Mouse (Mus musculus): ENCODE measurements around the gene Bag1. TPM values are rescaled to one million over a fixed set of nuclear protein-coding genes. Genes with fewer than 3 reads are reported as not detected.

Gene Bag1
- total and polyA plus RNA-seq, 2 experiments from 2014 or later: 116 to 201 TPM

GRCm38 (mm10) chr4:40906298-40906697, 41.8 kb downstream of the Bag1 start:
- Histone ChIP-seq H3K4me1 (ENCODE audit: insufficient read depth) (no peaks in the 10 kb centered on the region), H3K4me2 (ENCODE audit: low read depth) (no peak overlapping the region), H3K4me3 (ENCODE audit: low read depth, low read length) (no peak overlapping the region), H3K9ac (no peak overlapping the region), H3K9me3 (ENCODE audit: low read length) (no peaks in the 10 kb centered on the region), H3K27ac (ENCODE audit: low read depth, low read length) (no peak overlapping the region), H3K36me3 (ENCODE audit: insufficient read depth) (no peaks in the 10 kb centered on the region), H3K27me3 (ENCODE audit: insufficient read depth, low read length) (no peaks in the 10 kb centered on the region)
- WGBS: 71% methylated on average over 1 of the region's 1 CpGs
- DNase-seq (peak; percentile 41), ATAC-seq (0 out of 2 replicates have a peak, but pooled peaks have one; percentile 20)
- peak; percentile 68 for TF ChIP-seq CTCF (IDR thresholded peaks at IDR 0.05; ENCODE audit: low read depth)

GRCm38 (mm10) chr4:40900612-40901011, 47.5 kb downstream of the Bag1 start:
- ATAC-seq (no peak), DNase-seq (no peak)
- H3K4me2 ChIP-seq (ENCODE audit: low read depth): no peak overlapping the region
- 88% methylated on average over 4 of the region's 4 CpGs for WGBS
- no peak for TF ChIP-seq CTCF (IDR thresholded peaks at IDR 0.05; ENCODE audit: low read depth)
- H3K4me3 ChIP-seq (ENCODE audit: low read depth, low read length): no peak overlapping the region
- no peak overlapping the region for H3K27ac ChIP-seq (ENCODE audit: low read depth, low read length)
- no peak overlapping the region for H3K9ac ChIP-seq
- H3K27me3 ChIP-seq (ENCODE audit: insufficient read depth, low read length): no peaks in the 10 kb centered on the region
- H3K36me3 ChIP-seq (ENCODE audit: insufficient read depth): no peaks in the 10 kb centered on the region
- no peaks in the 10 kb centered on the region for H3K4me1 ChIP-seq (ENCODE audit: insufficient read depth)
- no peaks in the 10 kb centered on the region for H3K9me3 ChIP-seq (ENCODE audit: low read length)

- no peaks in the 10 kb centered on the region for H3K9me3 ChIP-seq (ENCODE audit: low read length)
- no peak for ATAC-seq
- no peak overlapping the region for H3K27ac ChIP-seq (ENCODE audit: low read depth, low read length)
- no peaks in the 10 kb centered on the region for H3K27me3 ChIP-seq (ENCODE audit: insufficient read depth, low read length)
- no peak for DNase-seq
- no peaks in the 10 kb centered on the region for H3K36me3 ChIP-seq (ENCODE audit: insufficient read depth)
- H3K4me3 ChIP-seq (ENCODE audit: low read depth, low read length): no peak overlapping the region
- TF ChIP-seq CTCF (IDR thresholded peaks at IDR 0.05; ENCODE audit: low read depth): no peak
- H3K4me1 ChIP-seq (ENCODE audit: insufficient read depth): no peaks in the 10 kb centered on the region
- H3K4me2 ChIP-seq (ENCODE audit: low read depth): no peak overlapping the region
- WGBS: 90% methylated on average over 3 of the region's 3 CpGs
- no peak overlapping the region for H3K9ac ChIP-seq
Measured at GRCm38 (mm10) chr4:40900071-40900470, 48.0 kb downstream of the Bag1 start.

GRCm38 (mm10) chr4:40899264-40899663, 48.8 kb downstream of the Bag1 start:
- H3K9me3 ChIP-seq (ENCODE audit: low read length): no peaks in the 10 kb centered on the region
- H3K36me3 ChIP-seq (ENCODE audit: insufficient read depth): no peaks in the 10 kb centered on the region
- 72% methylated on average over 2 of the region's 2 CpGs for WGBS
- H3K4me1 ChIP-seq (ENCODE audit: insufficient read depth): no peaks in the 10 kb centered on the region
- H3K9ac ChIP-seq: no peak overlapping the region
- no peak for TF ChIP-seq CTCF (IDR thresholded peaks at IDR 0.05; ENCODE audit: low read depth)
- H3K4me3 ChIP-seq (ENCODE audit: low read depth, low read length): no peak overlapping the region
- H3K27me3 ChIP-seq (ENCODE audit: insufficient read depth, low read length): no peaks in the 10 kb centered on the region
- ATAC-seq (no peak), DNase-seq (no peak)
- no peak overlapping the region for H3K4me2 ChIP-seq (ENCODE audit: low read depth)
- H3K27ac ChIP-seq (ENCODE audit: low read depth, low read length): no peak overlapping the region

- Histone ChIP-seq H3K4me3 (ENCODE audit: low read depth, low read length) (no peak overlapping the region), H3K36me3 (ENCODE audit: insufficient read depth) (no peaks in the 10 kb centered on the region), H3K4me1 (ENCODE audit: insufficient read depth) (no peaks in the 10 kb centered on the region), H3K27me3 (ENCODE audit: insufficient read depth, low read length) (no peaks in the 10 kb centered on the region), H3K27ac (ENCODE audit: low read depth, low read length) (no peak overlapping the region), H3K9me3 (ENCODE audit: low read length) (no peaks in the 10 kb centered on the region), H3K4me2 (ENCODE audit: low read depth) (no peak overlapping the region), H3K9ac (no peak overlapping the region)
- ATAC-seq (no peak), DNase-seq (no peak)
- 83% methylated on average over 6 of the region's 6 CpGs for WGBS
- no peak for TF ChIP-seq CTCF (IDR thresholded peaks at IDR 0.05; ENCODE audit: low read depth)
Measured at GRCm38 (mm10) chr4:40898476-40899044, 49.5 kb downstream of the Bag1 start.

- no peak overlapping the region for H3K9ac ChIP-seq
- no peaks in the 10 kb centered on the region for H3K9me3 ChIP-seq (ENCODE audit: low read length)
- no peaks in the 10 kb centered on the region for H3K4me1 ChIP-seq (ENCODE audit: insufficient read depth)
- no peaks in the 10 kb centered on the region for H3K27me3 ChIP-seq (ENCODE audit: insufficient read depth, low read length)
- no peak overlapping the region for H3K4me2 ChIP-seq (ENCODE audit: low read depth)
- no peak for ATAC-seq
- H3K36me3 ChIP-seq (ENCODE audit: insufficient read depth): no peaks in the 10 kb centered on the region
- no peak for TF ChIP-seq CTCF (IDR thresholded peaks at IDR 0.05; ENCODE audit: low read depth)
- no peak overlapping the region for H3K27ac ChIP-seq (ENCODE audit: low read depth, low read length)
- no peak for DNase-seq
- H3K4me3 ChIP-seq (ENCODE audit: low read depth, low read length): no peak overlapping the region
- WGBS: 99% methylated on average over 2 of the region's 2 CpGs
Measured at GRCm38 (mm10) chr4:40895646-40896045, 52.4 kb downstream of the Bag1 start.

GRCm38 (mm10) chr4:40895118-40895517, 53.0 kb downstream of the Bag1 start:
- no peaks in the 10 kb centered on the region for H3K36me3 ChIP-seq (ENCODE audit: insufficient read depth)
- WGBS: 94% methylated on average over 3 of the region's 3 CpGs
- H3K9ac ChIP-seq: no peak overlapping the region
- no peak overlapping the region for H3K4me3 ChIP-seq (ENCODE audit: low read depth, low read length)
- H3K27ac ChIP-seq (ENCODE audit: low read depth, low read length): no peak overlapping the region
- no peak for TF ChIP-seq CTCF (IDR thresholded peaks at IDR 0.05; ENCODE audit: low read depth)
- H3K4me2 ChIP-seq (ENCODE audit: low read depth): no peak overlapping the region
- no peaks in the 10 kb centered on the region for H3K27me3 ChIP-seq (ENCODE audit: insufficient read depth, low read length)
- H3K9me3 ChIP-seq (ENCODE audit: low read length): no peaks in the 10 kb centered on the region
- DNase-seq (no peak), ATAC-seq (no peak)
- no peaks in the 10 kb centered on the region for H3K4me1 ChIP-seq (ENCODE audit: insufficient read depth)
